Mouse (Mus musculus) 3134 (cell line): ENCODE data around the gene Nr5a2.

Source experiments
- DNase-seq: peaks from one replicate; pipeline ENCODE4 v3.0.0-alpha.2; 2011; ENCODE audit warnings: low spot score; ENCODE audit not compliant: insufficient read length; ENCODE audit errors: extremely low read depth

Nr5a2 gene

DNA sequence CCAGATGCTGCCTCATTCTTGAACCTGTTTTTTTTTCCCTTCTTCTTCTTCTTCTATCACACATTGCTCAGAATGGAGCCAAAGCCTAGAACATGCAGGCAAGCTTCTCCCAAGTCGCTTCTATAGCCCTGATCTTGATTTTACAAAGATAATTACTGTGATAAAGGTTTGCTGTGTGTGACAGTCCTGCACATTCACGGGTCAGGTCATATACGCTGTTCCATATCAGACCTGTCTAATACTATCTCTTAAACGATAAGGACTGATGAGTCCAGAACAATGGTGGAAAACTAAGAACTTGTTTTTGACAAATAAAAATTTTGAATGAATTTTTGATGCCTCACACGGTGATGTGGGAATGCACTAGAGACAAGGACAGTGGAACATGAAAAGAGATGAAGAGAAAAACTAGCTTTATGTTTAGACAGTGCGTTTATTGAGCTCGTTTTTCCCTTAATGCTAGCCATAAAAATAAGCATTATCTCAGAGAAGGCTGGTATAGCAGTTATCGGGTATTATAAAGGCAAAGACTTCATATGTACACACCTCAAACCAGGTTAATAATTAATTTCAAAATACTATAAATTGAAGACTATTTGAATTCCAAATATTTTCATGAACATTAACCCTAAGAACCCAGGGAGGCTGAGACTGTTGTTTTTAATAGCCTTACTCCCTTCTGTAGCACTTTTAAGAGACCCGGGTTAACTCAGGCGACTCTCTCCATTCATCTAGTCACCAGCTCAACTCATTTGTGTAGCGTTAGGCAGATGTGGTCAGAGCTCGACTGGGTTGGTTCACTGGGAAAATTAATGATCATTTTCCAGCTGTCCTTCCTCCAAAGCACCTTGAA lies 49.3 kb downstream of the Nr5a2 start:
- DNase-seq, result no peak

DNA sequence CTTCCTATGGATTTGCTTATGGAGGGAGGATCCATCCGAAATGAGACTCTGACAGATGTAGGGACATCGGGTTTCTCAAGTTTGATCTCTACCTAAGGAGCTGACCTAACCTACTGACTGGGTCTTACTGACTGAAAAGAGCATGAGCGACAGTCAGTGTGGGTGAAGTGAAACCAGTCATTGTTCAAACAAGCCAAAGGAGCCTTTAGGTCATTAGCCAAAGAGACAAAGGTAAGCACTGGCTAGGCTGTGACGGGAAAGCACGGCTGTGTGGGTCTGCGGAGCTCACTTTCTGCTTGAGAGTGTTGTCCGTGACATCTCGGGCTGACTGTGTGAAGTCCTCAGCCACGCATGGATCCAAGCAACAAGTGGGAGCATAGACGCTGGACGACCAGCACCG lies 50.1 kb downstream of the Nr5a2 start:
- no peak for DNase-seq

DNA sequence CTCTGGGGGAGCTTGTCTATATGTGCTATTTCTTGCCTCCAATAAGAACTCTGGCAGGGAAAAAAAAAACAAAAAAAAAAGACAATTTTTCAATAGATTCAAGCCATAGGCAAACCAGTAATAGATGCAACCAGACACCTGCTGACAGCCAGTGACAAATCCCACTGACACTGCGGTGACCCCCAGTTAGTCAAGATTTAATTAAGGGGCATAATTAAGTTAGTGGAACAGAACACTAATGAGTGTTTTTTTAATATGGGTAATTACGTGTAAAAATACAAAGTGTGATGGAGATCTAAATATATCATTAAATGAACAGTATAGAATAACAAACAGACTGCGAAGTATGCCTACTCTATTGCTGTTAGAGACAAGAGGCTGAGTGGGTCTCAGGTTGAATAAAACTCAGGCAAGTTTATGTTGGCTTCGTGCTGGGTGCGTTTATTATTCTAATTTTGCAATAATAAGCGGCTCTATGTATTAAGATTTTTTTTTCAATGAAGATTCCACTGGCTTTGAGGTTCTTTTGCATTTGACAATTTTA lies 50.7 kb downstream of the Nr5a2 start:
- DNase-seq, result no peak

DNA sequence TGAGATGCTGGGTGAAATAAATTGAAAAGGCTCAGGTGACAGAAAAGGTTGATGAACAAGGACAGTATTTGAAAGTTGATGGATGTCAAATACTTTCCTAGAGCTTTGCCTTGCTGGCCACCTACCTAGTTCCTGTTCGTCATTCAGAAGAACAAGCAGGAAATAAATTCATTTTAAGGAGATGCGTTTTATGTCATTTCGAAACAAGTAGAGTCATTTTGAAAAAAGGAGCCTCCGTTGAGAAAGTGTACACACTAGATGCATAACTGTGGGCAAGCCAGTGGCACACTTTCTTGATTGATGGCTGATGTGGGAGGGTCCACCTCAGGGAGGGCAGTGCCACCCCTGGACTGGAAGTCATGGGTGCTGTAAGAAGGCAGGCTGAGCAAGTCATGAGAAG lies 62.1 kb downstream of the Nr5a2 start:
- no peak for DNase-seq

DNA sequence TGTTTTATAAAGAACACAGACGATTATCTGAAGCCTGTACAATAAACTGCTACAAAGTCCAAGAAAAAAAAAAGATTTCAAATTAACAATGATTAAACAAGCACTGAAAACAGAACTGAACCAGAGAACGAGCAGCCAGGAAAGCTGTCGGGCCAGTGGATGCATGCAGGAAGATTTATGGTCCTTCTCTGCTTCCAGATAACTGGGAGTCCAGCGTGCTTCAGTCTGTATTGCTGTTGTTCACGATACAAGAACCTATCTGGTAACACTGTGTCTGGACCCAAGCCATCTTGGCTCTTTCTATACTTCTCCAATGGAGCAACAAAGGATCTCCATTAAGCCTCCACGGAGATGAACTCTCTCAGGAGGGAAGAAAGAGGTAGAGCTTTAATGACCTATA lies 63.9 kb downstream of the Nr5a2 start:
- no peak for DNase-seq

DNA sequence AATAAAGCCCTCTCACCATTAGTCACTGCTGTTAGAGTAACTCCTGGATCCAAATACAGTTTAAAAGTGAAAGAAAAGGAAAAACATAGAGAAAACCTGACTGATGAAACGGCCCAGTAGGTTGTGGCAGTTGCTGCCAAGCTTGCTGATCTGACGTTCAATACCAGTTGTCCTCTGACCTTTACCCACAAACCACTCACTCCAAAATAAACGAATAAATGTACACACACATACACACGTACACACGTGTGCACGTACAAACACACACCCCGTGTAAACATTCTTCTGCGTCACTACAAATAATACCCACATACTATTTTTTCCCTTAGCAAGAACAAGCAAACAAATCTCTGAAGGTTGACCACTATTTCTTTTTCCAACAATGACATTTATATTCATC lies 64.4 kb downstream of the Nr5a2 start:
- DNase-seq, result no peak

DNA sequence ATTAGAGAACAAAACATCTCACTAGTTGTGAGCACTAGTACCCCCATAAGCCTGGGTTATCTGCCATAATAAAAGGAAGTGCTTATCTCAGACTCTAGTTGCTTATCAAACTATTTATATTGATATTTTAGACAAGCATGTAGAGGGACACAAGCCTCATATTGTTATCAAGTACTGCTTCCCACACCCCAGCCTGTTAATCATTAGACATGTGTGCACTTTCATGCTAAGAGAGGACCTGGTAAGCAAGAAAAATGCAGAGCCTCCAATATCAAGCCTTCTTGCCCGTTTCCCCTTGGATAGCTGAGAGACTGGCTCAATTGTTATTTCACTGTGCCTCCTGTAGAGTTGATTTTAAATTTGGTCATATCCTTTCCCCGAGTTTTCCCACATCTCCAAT lies 65.5 kb downstream of the Nr5a2 start:
- no peak for DNase-seq

DNA sequence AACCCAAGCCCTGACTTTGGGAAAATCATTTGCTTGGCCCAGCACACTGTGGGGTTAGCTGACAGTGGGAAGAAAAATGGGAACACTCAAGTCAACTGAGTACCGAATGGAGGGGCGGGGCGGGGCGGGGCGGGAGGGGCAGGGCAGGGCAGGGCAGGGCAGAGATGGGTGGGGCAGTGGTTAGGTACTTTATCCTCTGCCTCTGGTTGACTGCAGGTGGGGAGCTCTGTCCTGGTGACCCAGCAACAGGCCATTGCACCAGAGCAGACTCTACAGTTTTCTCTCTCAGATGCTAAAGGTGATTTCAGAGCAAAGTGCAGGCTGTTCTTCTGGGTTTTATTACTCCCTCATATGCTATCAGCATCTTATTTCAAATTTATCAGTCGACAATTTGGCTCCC lies 67.1 kb downstream of the Nr5a2 start:
- DNase-seq, result no peak

DNA sequence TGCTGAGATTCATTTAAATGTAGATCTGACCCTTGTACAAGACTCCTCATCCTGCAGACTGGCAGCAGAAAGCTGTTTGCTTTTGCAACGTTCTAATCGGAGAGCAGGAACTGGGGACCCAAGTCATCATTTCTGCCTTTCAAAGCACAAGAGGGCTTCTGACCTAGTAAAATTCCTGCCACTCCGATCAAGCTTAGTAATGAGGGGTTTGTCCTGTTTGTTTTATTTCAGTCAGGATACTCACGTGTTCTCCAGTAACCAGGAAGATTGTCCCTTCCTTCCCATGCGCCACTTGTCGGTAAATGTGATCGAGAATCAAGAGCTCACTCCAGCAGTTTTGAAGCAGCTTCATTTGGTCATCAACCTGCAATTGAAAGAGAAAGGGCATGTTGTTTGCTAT lies 69.8 kb downstream of the Nr5a2 start:
- DNase-seq, result no peak

DNA sequence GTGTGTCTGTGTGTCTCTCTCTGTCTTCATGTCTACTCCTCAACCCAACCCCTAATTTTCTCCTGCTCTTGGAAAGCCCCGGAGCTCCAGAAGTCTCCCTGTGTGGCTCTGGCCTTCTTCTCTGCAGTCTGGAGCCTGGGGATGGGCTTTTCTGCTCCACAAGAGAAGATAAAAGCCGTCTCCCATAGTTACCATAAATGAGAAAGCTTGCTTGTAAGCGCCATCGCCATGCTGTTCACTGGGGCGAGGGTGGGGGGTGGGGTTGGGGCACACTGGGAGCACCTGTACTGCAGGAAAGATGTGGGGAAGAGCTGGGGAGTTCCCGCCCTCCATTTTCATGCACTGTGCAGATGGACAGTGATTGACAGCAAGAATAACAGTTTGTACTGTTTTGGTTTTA lies 71.5 kb downstream of the Nr5a2 start:
- no peak for DNase-seq

DNA sequence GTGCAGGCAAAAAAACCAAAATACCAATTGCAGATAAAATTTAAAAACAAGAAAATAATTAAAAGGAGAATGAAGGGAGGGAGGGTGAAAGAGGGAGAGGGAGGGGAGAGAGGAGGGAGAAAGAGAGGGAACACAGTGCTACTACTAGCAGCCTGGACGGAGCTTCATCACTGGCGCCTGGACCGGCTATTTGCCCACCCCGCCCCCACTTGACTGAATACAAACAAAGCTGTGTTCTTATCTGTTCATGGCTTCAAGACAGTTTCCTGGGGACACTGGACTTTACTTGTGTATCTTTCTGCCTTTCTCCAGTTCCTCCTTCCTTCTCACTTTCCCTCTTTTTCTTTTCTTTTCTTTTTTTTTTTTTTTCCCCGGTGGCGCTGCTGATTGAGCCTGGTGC lies 73.6 kb downstream of the Nr5a2 start:
- DNase-seq, result no peak

DNA sequence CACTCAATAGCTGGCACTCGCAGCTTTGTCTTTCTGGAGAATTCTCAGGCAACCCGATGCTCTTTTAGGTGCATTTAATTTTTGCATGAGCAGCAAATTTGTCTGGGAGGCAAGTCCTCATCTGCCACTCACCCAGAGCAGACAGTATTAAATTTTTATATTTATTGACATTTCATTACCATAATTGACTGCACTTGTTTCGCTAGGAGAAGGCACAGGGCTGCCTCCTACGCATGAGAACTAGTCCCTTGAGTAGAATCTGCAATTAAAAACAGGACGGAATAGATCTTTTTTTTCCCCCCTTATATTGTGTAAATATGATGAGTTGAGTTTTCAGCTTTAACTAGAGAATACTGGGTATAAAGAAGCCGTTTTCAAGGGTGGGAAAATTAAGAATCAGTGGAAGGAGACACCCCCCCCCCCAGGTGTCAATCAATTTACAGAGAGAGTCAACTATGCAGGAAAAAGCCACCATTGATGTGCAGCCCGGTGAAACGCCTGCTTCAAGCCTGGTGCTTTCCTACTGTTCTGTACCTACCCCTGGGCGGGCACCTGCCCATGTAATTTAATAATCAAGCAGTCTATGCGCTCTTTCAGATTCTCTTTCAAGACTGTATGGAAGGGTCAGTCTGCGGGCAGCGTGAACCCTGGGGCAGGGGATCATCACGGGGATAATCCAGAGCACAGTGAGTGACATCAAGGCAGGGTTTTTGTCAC lies 76.6 kb downstream of the Nr5a2 start:
- no peak for DNase-seq

DNA sequence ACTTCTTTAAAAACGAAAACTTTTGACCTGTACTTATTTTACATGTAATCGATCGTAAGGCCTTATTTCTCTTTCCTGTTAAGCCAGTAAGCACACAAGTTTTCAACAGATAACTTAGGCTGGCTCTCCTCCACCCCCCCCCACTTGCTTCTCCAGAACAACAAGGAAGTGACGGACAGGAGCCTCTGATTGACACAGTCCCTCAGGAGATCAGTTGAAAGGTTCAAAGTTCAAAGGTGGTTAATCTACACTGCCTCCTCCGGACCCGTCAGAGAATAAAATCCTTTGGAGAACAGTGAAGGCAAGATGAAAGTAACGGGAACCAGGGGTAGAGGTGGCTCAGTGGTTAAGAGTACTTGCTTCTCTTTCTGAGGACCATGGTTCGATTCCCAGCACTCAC lies 80.0 kb downstream of the Nr5a2 start:
- DNase-seq, result no peak

DNA sequence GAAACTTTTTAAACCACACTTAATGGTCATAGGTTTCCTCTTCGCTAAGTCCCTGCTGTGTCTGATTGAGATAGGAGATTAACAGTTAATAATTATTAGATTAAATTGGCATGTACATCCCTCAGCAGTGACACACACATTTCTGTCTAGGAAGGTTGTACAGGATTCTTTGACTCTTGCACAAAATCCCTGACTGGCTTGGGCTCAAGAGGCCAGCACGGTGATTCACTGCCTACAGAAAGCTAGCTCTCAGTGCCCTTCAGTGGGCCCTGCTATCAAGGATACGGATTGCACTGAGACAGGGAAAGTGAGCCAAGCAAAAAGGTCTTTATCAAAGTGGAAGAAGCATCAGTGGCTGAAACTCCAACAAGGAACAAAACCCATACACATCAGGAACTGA lies 85.2 kb downstream of the Nr5a2 start:
- no peak for DNase-seq

DNA sequence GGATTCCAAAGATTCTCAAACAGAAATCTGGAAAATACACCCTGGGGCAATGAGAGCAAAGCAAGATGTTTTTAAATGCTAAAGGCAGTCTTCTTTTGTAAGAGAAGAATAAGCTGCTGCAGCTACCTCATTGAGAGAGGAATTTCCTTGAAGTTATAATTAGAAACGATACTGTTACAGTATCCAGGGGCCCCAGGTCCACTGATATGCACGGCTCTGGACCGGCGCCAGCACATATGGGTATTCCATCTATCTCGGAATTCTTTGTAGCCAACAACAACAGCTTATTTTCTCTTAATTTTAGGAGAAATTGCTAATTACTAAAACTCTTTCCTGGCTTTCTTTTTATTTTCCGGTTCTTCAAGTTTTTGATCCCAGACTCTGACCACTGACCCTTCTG lies 91.3 kb downstream of the Nr5a2 start:
- DNase-seq, result no peak

DNA sequence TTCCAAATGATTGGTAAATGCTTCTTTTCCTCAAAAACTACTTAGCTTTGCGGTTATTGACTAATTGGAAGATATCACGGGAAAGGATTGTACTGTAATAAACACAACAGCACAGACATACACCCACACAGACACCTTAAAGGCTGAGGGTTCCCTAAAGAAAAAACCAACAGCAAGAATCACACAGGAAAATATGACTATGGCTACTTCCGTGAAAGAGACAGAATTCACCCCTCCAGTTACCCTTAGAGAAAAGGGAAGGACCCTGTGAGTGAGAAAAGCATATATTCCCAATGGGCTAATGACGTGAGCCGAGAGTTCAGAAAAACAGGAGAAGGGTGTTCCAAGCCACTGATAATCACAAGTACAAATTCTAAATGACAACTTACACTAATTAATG lies 92.0 kb downstream of the Nr5a2 start:
- DNase-seq, result no peak

DNA sequence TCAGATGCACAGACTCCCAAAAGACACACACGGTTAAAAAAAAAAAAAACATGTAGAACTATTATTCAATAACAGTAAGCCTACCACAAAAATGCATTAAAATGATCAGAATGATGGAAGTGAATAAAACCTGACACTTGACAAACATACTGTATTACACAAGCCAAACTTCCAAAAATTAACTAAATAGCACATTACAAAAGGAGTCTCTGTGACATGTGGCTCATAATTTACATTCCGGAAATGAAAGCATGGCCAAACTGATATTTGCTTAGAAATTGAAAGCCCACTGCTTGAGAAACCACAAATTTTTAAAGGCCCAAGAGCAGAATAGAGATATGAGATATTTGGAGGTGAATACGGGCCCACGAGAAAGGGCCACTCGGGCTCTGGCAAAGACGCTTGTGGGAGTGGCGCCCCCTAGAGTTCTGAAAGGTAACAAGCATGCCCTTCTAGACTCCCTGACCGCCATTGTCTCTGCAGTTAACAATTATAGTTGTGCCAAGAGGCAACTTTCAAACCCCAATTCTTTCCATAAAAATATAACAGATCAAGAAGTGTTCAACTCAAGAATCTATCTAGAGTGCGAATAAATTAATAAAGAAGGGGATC lies 93.7 kb downstream of the Nr5a2 start:
- no peak for DNase-seq

DNA sequence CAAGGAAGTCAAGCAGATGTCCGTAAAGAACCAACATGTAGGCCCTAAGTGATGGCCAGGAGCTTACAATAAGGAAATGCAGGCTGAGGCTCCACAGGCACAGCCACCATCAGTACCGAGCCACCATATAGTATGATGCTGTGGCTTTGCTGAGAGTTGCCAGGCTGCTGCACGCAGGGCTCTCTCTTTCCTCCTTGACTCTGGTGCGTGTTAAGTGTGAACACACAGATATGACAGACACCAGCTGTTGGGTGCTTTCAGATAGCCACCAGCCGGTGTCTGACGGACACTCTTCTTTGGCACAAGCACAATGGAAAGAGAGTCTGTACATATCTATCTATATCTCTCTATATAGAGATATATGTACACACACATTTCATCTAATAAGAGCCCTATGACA lies 97.0 kb downstream of the Nr5a2 start:
- no peak for DNase-seq

DNA sequence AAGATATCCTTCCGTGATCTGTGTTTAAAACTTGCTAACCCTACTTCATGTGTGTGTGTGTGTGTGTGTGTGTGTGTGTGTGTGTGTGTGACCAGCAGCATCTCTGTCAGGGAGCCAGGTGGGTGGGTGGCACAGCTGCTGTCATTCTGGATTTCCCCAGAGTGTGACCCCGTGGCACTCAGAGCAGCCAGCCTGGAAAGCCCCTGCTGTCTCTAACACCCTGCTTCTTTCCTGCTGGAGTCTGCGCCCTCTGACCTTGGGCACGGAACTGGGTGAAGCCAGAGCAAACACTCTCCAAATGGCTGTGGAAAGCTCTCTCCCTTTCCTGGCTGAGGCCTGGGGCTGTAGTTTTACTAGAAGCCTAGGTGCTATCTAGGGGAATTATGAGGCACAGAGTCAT lies 100.8 kb downstream of the Nr5a2 start:
- no peak for DNase-seq

DNA sequence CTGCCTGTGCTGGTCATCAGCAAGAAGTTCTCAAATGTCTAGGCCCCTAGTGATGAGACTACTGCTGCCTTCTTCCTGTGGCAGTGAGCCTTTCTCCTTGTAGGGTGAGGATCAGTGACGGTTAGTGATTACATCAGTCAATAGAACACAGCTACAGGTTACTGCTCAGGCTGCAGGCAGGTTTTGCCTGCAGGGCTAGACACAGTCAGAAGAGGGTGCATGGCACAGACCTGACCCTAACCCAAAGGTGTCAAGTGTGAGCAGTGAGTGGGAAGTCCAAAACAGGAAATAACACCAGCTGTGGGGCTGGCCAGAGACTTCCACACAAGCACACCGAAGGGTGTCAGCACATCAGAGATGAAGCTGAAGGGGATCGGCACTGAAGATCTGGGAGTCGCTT lies 101.5 kb downstream of the Nr5a2 start:
- DNase-seq, result no peak

DNA sequence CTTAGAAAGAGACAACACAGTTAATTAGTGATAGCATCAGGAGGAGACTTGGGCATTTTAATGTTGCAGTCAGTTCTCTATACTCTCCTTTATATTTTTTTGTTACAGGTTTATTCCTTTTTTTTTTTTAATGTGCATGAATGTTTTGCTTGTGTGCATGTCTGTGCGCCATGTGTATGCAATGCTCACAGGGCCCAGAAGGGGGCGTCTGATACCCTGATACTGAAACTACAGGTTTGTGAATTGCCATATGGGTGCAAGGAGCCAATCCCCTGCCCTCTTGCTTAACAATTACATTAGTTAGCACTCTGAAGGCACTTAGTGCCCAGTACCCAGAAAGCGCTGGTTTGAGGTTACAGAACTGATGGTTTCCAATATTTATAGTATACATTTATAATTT lies 104.1 kb downstream of the Nr5a2 start:
- no peak for DNase-seq

DNA sequence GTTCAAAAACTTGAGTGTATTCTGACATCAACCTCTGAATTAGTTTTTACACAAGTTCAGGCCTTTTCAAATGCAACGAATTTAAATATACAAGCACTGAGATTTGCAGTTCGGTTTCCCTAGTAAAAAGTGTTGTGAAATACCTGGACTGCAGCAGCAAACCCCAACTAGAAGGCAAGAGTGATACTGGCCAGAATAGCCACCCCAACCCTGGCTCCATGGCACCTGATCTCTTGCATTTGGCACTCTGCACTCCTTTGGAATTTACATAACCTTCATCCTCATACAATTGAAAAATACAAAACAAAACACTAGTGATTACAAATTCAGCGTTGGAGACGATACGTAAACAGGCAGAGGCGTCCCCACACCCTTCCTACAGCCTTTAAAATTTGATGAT lies 111.5 kb downstream of the Nr5a2 start:
- no peak for DNase-seq
